Comparison of ENCODE assay signal across 8 mouse cellular contexts in the genomic region with DNA sequence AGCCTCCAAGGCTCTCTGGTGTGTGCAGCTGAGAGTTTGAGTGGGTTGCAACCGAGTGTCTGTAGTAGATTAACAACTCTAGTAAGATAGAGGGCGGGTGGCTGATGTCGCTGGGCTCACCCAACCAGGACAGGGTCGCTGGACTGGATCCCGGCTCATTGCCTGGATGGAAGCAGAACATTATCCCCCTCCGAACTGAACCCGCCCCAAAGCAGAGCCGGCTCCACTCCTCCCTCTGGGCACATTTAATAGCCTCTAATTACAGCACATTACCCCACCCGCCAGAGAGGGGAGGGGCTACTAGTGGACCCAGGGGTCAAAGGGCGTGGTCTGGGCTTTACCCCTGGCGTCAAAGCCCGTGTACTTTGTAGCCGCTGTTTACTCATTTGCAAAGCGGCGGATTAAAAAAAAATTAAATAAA. TPM values are rescaled to one million over a fixed set of nuclear protein-coding genes. Genes with fewer than 3 reads are reported as not detected.
DNase-seq lines count a peak whose midpoint lies in the region; ATAC-seq and TF ChIP-seq lines count a peak whose summit lies in the region.

No protein-coding gene starts in this region.

- H3K36me3 ChIP-seq in ES-E14 (ENCODE audit: control insufficient read depth, insufficient read depth, low read length, poor library complexity, severe bottlenecking), result peaks cover 7% of the 10 kb centered on the region; the same call in 1 of the 2 replicates
- H3K36me3 ChIP-seq in embryonic facial prominence, embryonic 14.5 days (ENCODE audit: control insufficient read depth, insufficient read depth, low read length), result no peaks in the 10 kb centered on the region
- no peaks in the 10 kb centered on the region for H3K36me3 ChIP-seq in heart, embryonic 16.5 days (ENCODE audit: control insufficient read depth, insufficient read depth)
- H3K36me3 ChIP-seq in midbrain, embryonic 10.5 days, result no peaks in the 10 kb centered on the region

- no peaks in the 10 kb centered on the region for H3K27me3 ChIP-seq in embryonic facial prominence, embryonic 14.5 days (replicated peaks; ENCODE audit: control insufficient read depth, insufficient read depth, low read length)
- peaks cover under 1% of the 10 kb centered on the region; the same call in 1 of the 2 replicates for H3K27me3 ChIP-seq in heart, embryonic 16.5 days (ENCODE audit: control insufficient read depth, insufficient read depth, low read length)
- H3K27me3 ChIP-seq in midbrain, embryonic 10.5 days (ENCODE audit: low read depth, poor library complexity, severe bottlenecking), result peaks cover 60% of the 10 kb centered on the region

- no peak for ATAC-seq in embryonic facial prominence, embryonic 14.5 days (ENCODE audit: low read depth)
- ATAC-seq in heart, embryonic 16.5 days (replicated peaks; ENCODE audit: extremely low read depth, insufficient read depth, low FRiP score), result no peak
- no peak for ATAC-seq in megakaryocyte progenitor cell, adult 5-6 weeks (replicated peaks; ENCODE audit: poor library complexity)

- no peaks in the 10 kb centered on the region for H3K9me3 ChIP-seq in ES-E14 (ENCODE audit: control insufficient read depth, insufficient read depth, low read depth, low read length)
- H3K9me3 ChIP-seq in embryonic facial prominence, embryonic 14.5 days (ENCODE audit: control insufficient read depth, low read length), result no peaks in the 10 kb centered on the region
- no peaks in the 10 kb centered on the region for H3K9me3 ChIP-seq in heart, embryonic 16.5 days (replicated peaks; ENCODE audit: control insufficient read depth, low read length)
- H3K9me3 ChIP-seq in midbrain, embryonic 10.5 days (replicated peaks), result no peaks in the 10 kb centered on the region

- H3K4me2 ChIP-seq in embryonic facial prominence, embryonic 14.5 days (ENCODE audit: low read depth, low read length), result peak overlapping the region; percentile 97
- H3K4me2 ChIP-seq in heart, embryonic 16.5 days (ENCODE audit: low read depth, low read length), result peak overlapping the region; percentile 92; the same call in 1 of the 2 replicates

- in situ Hi-C loops in ES-E14 (cut with MboI; ENCODE audit: low sequenced_read_pairs in 2 of 2, unreplicated experiment in 2 of 2), result no loop called here

- DNase-seq in 3T3-L1 (ENCODE audit: low read depth, low spot score) (peak; percentile 73), ES-E14 (ENCODE audit: low read depth, low spot score) (no peak)
- DNase-seq in embryonic facial prominence, embryonic 14.5 days (ENCODE audit: low spot score), result no peak
- DNase-seq in kidney, postnatal 4 days, result peak; percentile 74 to 85
- DNase-seq in midbrain, embryonic 10.5 days (ENCODE audit: low spot score), result no peak
- DNase-seq in layer of hippocampus, postnatal 25 days (ENCODE audit: extremely low spot score in 1 of 2, low spot score in 1 of 2), result no peak

- 6% methylated on average over 15 of the region's 15 CpGs for WGBS in embryonic facial prominence, embryonic 14.5 days
- WGBS in heart, embryonic 16.5 days, result 17% methylated on average over 15 of the region's 15 CpGs
- 16% methylated on average over 15 of the region's 15 CpGs for WGBS in midbrain, embryonic 10.5 days

- H3K4me3 ChIP-seq in ES-E14 (ENCODE audit: insufficient read depth in 1 of 2, low read depth in 1 of 2, low read length in 2 of 2, poor library complexity in 1 of 2, severe bottlenecking in 1 of 2), result peak overlapping the region; percentile 27 to 86
- no peak overlapping the region for H3K4me3 ChIP-seq in embryonic facial prominence, embryonic 14.5 days (ENCODE audit: low read depth, low read length)
- H3K4me3 ChIP-seq in heart, embryonic 16.5 days (ENCODE audit: low read length), result no peak overlapping the region
- peak overlapping the region; percentile 72 for H3K4me3 ChIP-seq in midbrain, embryonic 10.5 days

- peak overlapping the region; percentile 91 for H3K27ac ChIP-seq in ES-E14 (ENCODE audit: insufficient read depth, low read depth, low read length, poor library complexity, severe bottlenecking)
- peak overlapping the region; percentile 4; the same call in 1 of the 2 replicates for H3K27ac ChIP-seq in embryonic facial prominence, embryonic 14.5 days (replicated peaks; ENCODE audit: low read depth, low read length)
- H3K27ac ChIP-seq in heart, embryonic 16.5 days (ENCODE audit: low read length), result no peak overlapping the region
- H3K27ac ChIP-seq in midbrain, embryonic 10.5 days (replicated peaks), result no peak overlapping the region

- peak overlapping the region; percentile 36; the same call in 1 of the 2 replicates for H3K9ac ChIP-seq in ES-E14 (ENCODE audit: insufficient read depth, low read depth, low read length, poor library complexity, severe bottlenecking)
- H3K9ac ChIP-seq in embryonic facial prominence, embryonic 14.5 days (ENCODE audit: low read depth, low read length), result 0 out of 2 replicates have a peak overlapping the region, but pooled peaks have one; percentile 72
- peak overlapping the region; percentile 35; the same call in 1 of the 2 replicates for H3K9ac ChIP-seq in heart, embryonic 16.5 days (ENCODE audit: low read length)

- H3K4me1 ChIP-seq in ES-E14 (ENCODE audit: control insufficient read depth in 2 of 2, insufficient read depth in 2 of 2, low read length in 2 of 2, poor library complexity in 1 of 2), result peaks cover 11% of the 10 kb centered on the region in 2 experiments
- H3K4me1 ChIP-seq in embryonic facial prominence, embryonic 14.5 days (ENCODE audit: control insufficient read depth, insufficient read depth, low read length), result peaks cover 20% of the 10 kb centered on the region
- H3K4me1 ChIP-seq in heart, embryonic 16.5 days (ENCODE audit: control insufficient read depth, insufficient read depth, low read length), result peaks cover 28% of the 10 kb centered on the region
- H3K4me1 ChIP-seq in midbrain, embryonic 10.5 days, result peaks cover 45% of the 10 kb centered on the region

TF ChIP-seq in ES-E14, 5 proteins besides CTCF, POLR2A, EP300 and RAD21:
- TF ChIP-seq ZNF384 (IDR thresholded peaks at IDR 0.05; ENCODE audit: low read depth, low read length) (no peak), ZC3H11A (IDR thresholded peaks at IDR 0.05; ENCODE audit: borderline replicate concordance, low read depth, low read length) (no peak), HCFC1 (IDR thresholded peaks at IDR 0.05; ENCODE audit: borderline replicate concordance, insufficient read depth, low read length) (no peak), CHD2 (IDR thresholded peaks at IDR 0.05; ENCODE audit: low read depth, low read length) (no peak), MAFK (IDR thresholded peaks at IDR 0.05; ENCODE audit: insufficient read depth, low read depth, low read length) (no peak)

RNA-seq across cellular contexts. Expression of gene Hook2, which starts 1.1 kb away (rescaled TPM):
- total RNA-seq in ES-E14 (2012; rRNA removed), result 28.6 and 52.9 TPM in 2 replicates
- 13.1 and 15.3 TPM in 2 replicates for polyA plus RNA-seq in embryonic facial prominence, embryonic 14.5 days (2014; fragmentation: Nextera tagmentation; extraction: Ambion mirVana)
- 8.9 and 9.1 TPM in 2 replicates for polyA plus RNA-seq in heart, embryonic 16.5 days (2015; fragmentation: Nextera tagmentation; extraction: Ambion mirVana)
- polyA plus RNA-seq in midbrain, embryonic 10.5 days (2016; fragmentation: Nextera tagmentation; extraction: Ambion mirVana), result 18.2 and 18.4 TPM in 2 replicates
- total RNA-seq in megakaryocyte progenitor cell, adult 5-6 weeks (2015), result 1.9 and 3.8 TPM in 2 replicates
- 7.2 and 8.5 TPM in 2 replicates for total RNA-seq in megakaryocyte progenitor cell, adult 5-6 weeks (2017)
- 1 to 10 TPM; 7.6 to 9.3 TPM for total RNA-seq in layer of hippocampus, postnatal 25 days (2021)

RNA-seq across cellular contexts. Expression of gene Junb, which starts 10.8 kb away (rescaled TPM):
- total RNA-seq in ES-E14 (2012; rRNA removed), result 53.8 and 57.6 TPM in 2 replicates
- 16.8 and 18.4 TPM in 2 replicates for polyA plus RNA-seq in embryonic facial prominence, embryonic 14.5 days (2014; fragmentation: Nextera tagmentation; extraction: Ambion mirVana)
- 11.7 and 15.3 TPM in 2 replicates for polyA plus RNA-seq in heart, embryonic 16.5 days (2015; fragmentation: Nextera tagmentation; extraction: Ambion mirVana)
- polyA plus RNA-seq in midbrain, embryonic 10.5 days (2016; fragmentation: Nextera tagmentation; extraction: Ambion mirVana), result 5.0 and 5.4 TPM in 2 replicates
- total RNA-seq in megakaryocyte progenitor cell, adult 5-6 weeks (2015), result 14.7 and 26.1 TPM in 2 replicates
- 38.9 and 57.5 TPM in 2 replicates for total RNA-seq in megakaryocyte progenitor cell, adult 5-6 weeks (2017)
- 10 to 100 TPM; 67.9 to 68.8 TPM for total RNA-seq in layer of hippocampus, postnatal 25 days (2021)

RNA-seq across cellular contexts. Expression of gene Rnaseh2a, which starts 19.8 kb away (rescaled TPM):
- 160 and 174 TPM in 2 replicates for total RNA-seq in ES-E14 (2012; rRNA removed)
- 73.7 and 88.9 TPM in 2 replicates for polyA plus RNA-seq in embryonic facial prominence, embryonic 14.5 days (2014; fragmentation: Nextera tagmentation; extraction: Ambion mirVana)
- 80.2 and 82.7 TPM in 2 replicates for polyA plus RNA-seq in heart, embryonic 16.5 days (2015; fragmentation: Nextera tagmentation; extraction: Ambion mirVana)
- 136 and 158 TPM in 2 replicates for polyA plus RNA-seq in midbrain, embryonic 10.5 days (2016; fragmentation: Nextera tagmentation; extraction: Ambion mirVana)
- total RNA-seq in megakaryocyte progenitor cell, adult 5-6 weeks (2015), result 136 and 178 TPM in 2 replicates
- 109 and 162 TPM in 2 replicates for total RNA-seq in megakaryocyte progenitor cell, adult 5-6 weeks (2017)
- total RNA-seq in layer of hippocampus, postnatal 25 days (2021), result 10 to 100 TPM; 37.1 to 41.5 TPM

RNA-seq across cellular contexts. Expression of gene Prdx2, which starts 19.9 kb away (rescaled TPM):
- total RNA-seq in ES-E14 (2012; rRNA removed), result 259 and 328 TPM in 2 replicates
- 715 and 771 TPM in 2 replicates for polyA plus RNA-seq in embryonic facial prominence, embryonic 14.5 days (2014; fragmentation: Nextera tagmentation; extraction: Ambion mirVana)
- polyA plus RNA-seq in heart, embryonic 16.5 days (2015; fragmentation: Nextera tagmentation; extraction: Ambion mirVana), result 591 and 662 TPM in 2 replicates
- polyA plus RNA-seq in midbrain, embryonic 10.5 days (2016; fragmentation: Nextera tagmentation; extraction: Ambion mirVana), result 1,203 and 1,278 TPM in 2 replicates
- 266 and 310 TPM in 2 replicates for total RNA-seq in megakaryocyte progenitor cell, adult 5-6 weeks (2015)
- 340 and 388 TPM in 2 replicates for total RNA-seq in megakaryocyte progenitor cell, adult 5-6 weeks (2017)
- total RNA-seq in layer of hippocampus, postnatal 25 days (2021), result 100 to 1,000 TPM; 335 to 353 TPM

RNA-seq across cellular contexts. Expression of gene Gm49661, which starts 20.1 kb away (rescaled TPM):
- total RNA-seq in ES-E14 (2012; rRNA removed), result not detected in 2 replicates
- polyA plus RNA-seq in embryonic facial prominence, embryonic 14.5 days (2014; fragmentation: Nextera tagmentation; extraction: Ambion mirVana), result not detected in 2 replicates
- polyA plus RNA-seq in heart, embryonic 16.5 days (2015; fragmentation: Nextera tagmentation; extraction: Ambion mirVana), result not detected in 2 replicates
- polyA plus RNA-seq in midbrain, embryonic 10.5 days (2016; fragmentation: Nextera tagmentation; extraction: Ambion mirVana), result not detected in 2 replicates
- total RNA-seq in megakaryocyte progenitor cell, adult 5-6 weeks (2015), result not detected in 2 replicates
- total RNA-seq in megakaryocyte progenitor cell, adult 5-6 weeks (2017), result not detected in 2 replicates
- not detected for total RNA-seq in layer of hippocampus, postnatal 25 days (2021)

Comparison
In these comparisons a context has a peak if more than half of its experiments do, and no peak if none do; other contexts are left out.
1. DNase-seq: peak in 3T3-L1 (single experiment) and kidney, postnatal 4 days (2 of 2); none in ES-E14 (single experiment), embryonic facial prominence, embryonic 14.5 days (single experiment), midbrain, embryonic 10.5 days (single experiment) and layer of hippocampus, postnatal 25 days (0 of 2).
2. H3K27ac ChIP-seq: peak in ES-E14 (single experiment) and embryonic facial prominence, embryonic 14.5 days (single experiment); none in heart, embryonic 16.5 days (single experiment) and midbrain, embryonic 10.5 days (single experiment).
3. H3K4me3 ChIP-seq: peak in ES-E14 (2 of 2) and midbrain, embryonic 10.5 days (single experiment); none in embryonic facial prominence, embryonic 14.5 days (single experiment) and heart, embryonic 16.5 days (single experiment).
4. Peak in every context shown above with its lines, with median percentiles within 50 percentile points of each other: H3K9ac ChIP-seq.